Mouse (Mus musculus): ENCODE data around the gene Pygl. TPM values are rescaled to one million over a fixed set of nuclear protein-coding genes. Genes with fewer than 3 reads are reported as not detected.

Gene Pygl
- polyA plus RNA-seq, 1 experiment from 2014 or later: 6.0 TPM

- peaks cover 27% of the 10 kb centered on the region for H3K4me1 ChIP-seq
- H3K27ac ChIP-seq (replicated peaks): peak overlapping the region; percentile 78
- no peaks in the 10 kb centered on the region for H3K27me3 ChIP-seq
- 43% methylated on average over 15 of the region's 15 CpGs for WGBS
- H3K36me3 ChIP-seq: no peaks in the 10 kb centered on the region
- no peak overlapping the region for H3K4me3 ChIP-seq
- H3K4me2 ChIP-seq (replicated peaks): no peak overlapping the region
- no peaks in the 10 kb centered on the region for H3K9me3 ChIP-seq
- peak; percentile 78 for ATAC-seq (ENCODE audit: low FRiP score, low read depth)
- no peak overlapping the region for H3K9ac ChIP-seq (replicated peaks)
These were observed 16.6 kb upstream of the Pygl start for GRCm38 (mm10) chr12:70247683-70248474.

- H3K9me3 ChIP-seq: no peaks in the 10 kb centered on the region
- ATAC-seq (ENCODE audit: low FRiP score, low read depth): no peak
- 84% methylated on average over 7 of the region's 7 CpGs for WGBS
- no peak overlapping the region for H3K27ac ChIP-seq (replicated peaks)
- H3K36me3 ChIP-seq: no peaks in the 10 kb centered on the region
- H3K4me1 ChIP-seq: peaks cover 12% of the 10 kb centered on the region
- H3K4me3 ChIP-seq: no peak overlapping the region
- no peaks in the 10 kb centered on the region for H3K27me3 ChIP-seq
- no peak overlapping the region for H3K9ac ChIP-seq (replicated peaks)
- H3K4me2 ChIP-seq (replicated peaks): no peak overlapping the region
These were observed 11.3 kb upstream of the Pygl start for GRCm38 (mm10) chr12:70242550-70242949.

- 80% methylated on average over 5 of the region's 5 CpGs for WGBS
- no peaks in the 10 kb centered on the region for H3K27me3 ChIP-seq
These were observed 8.5 kb upstream of the Pygl start for GRCm38 (mm10) chr12:70239741-70240140.

GRCm38 (mm10) chr12:70238604-70239003 lies 7.3 kb upstream of the Pygl start:
- no peak overlapping the region for H3K4me3 ChIP-seq
- no peaks in the 10 kb centered on the region for H3K36me3 ChIP-seq
- no peak overlapping the region for H3K4me2 ChIP-seq (replicated peaks)
- H3K4me1 ChIP-seq: peaks cover 11% of the 10 kb centered on the region
- 76% methylated on average over 8 of the region's 8 CpGs for WGBS
- no peak overlapping the region for H3K27ac ChIP-seq (replicated peaks)
- no peaks in the 10 kb centered on the region for H3K9me3 ChIP-seq
- no peak for ATAC-seq (ENCODE audit: low FRiP score, low read depth)
- H3K27me3 ChIP-seq: no peaks in the 10 kb centered on the region
- H3K9ac ChIP-seq (replicated peaks): no peak overlapping the region

More at GRCm38 (mm10) chr12:70239741-70240140, 8.5 kb upstream of the Pygl start:
- H3K4me2 ChIP-seq (replicated peaks): no peak overlapping the region
- H3K36me3 ChIP-seq: no peaks in the 10 kb centered on the region
- peaks cover 10% of the 10 kb centered on the region for H3K4me1 ChIP-seq
- no peak overlapping the region for H3K4me3 ChIP-seq
- ATAC-seq (ENCODE audit: low FRiP score, low read depth): no peak
- H3K9ac ChIP-seq (replicated peaks): no peak overlapping the region
- H3K9me3 ChIP-seq: no peaks in the 10 kb centered on the region
- H3K27ac ChIP-seq (replicated peaks): no peak overlapping the region

GRCm38 (mm10) chr12:70234938-70235484 lies 3.7 kb upstream of the Pygl start:
- no peaks in the 10 kb centered on the region for H3K9me3 ChIP-seq
- peak; percentile 82 for ATAC-seq (ENCODE audit: low FRiP score, low read depth)
- 0 out of 2 replicates have a peak, but pooled peaks cover 1% of the 10 kb centered on the region for H3K27me3 ChIP-seq
- peak overlapping the region; percentile 55 for H3K4me2 ChIP-seq (replicated peaks)
- peak overlapping the region; percentile 53 for H3K9ac ChIP-seq (replicated peaks)
- peak overlapping the region; percentile 30 for H3K4me3 ChIP-seq
- peak overlapping the region; percentile 39; the same call in 1 of the 2 replicates for H3K27ac ChIP-seq (replicated peaks)
- WGBS: 15% methylated on average over 13 of the region's 13 CpGs
- H3K4me1 ChIP-seq: peaks cover 17% of the 10 kb centered on the region
- H3K36me3 ChIP-seq: no peaks in the 10 kb centered on the region

- Histone ChIP-seq H3K4me3 (no peak overlapping the region), H3K4me2 (replicated peaks) (no peak overlapping the region), H3K9ac (replicated peaks) (no peak overlapping the region), H3K9me3 (no peaks in the 10 kb centered on the region), H3K36me3 (no peaks in the 10 kb centered on the region), H3K27ac (replicated peaks) (no peak overlapping the region), H3K27me3 (0 out of 2 replicates have a peak, but pooled peaks cover 7% of the 10 kb centered on the region), H3K4me1 (peaks cover 17% of the 10 kb centered on the region)
- ATAC-seq (ENCODE audit: low FRiP score, low read depth): peak; percentile 75; the same call in 1 of the 2 replicates
- 22% methylated on average over 6 of the region's 6 CpGs for WGBS
These were observed 3.1 kb upstream of the Pygl start for GRCm38 (mm10) chr12:70234411-70234810.

- H3K27ac ChIP-seq (replicated peaks): no peak overlapping the region
- H3K27me3 ChIP-seq: 0 out of 2 replicates have a peak, but pooled peaks cover 7% of the 10 kb centered on the region
- no peak for ATAC-seq (ENCODE audit: low FRiP score, low read depth)
- peaks cover 17% of the 10 kb centered on the region for H3K4me1 ChIP-seq
- H3K36me3 ChIP-seq: no peaks in the 10 kb centered on the region
- H3K4me3 ChIP-seq: no peak overlapping the region
- no peaks in the 10 kb centered on the region for H3K9me3 ChIP-seq
- H3K4me2 ChIP-seq (replicated peaks): no peak overlapping the region
- H3K9ac ChIP-seq (replicated peaks): no peak overlapping the region
- WGBS: 84% methylated on average over 6 of the region's 6 CpGs
These were observed 2.5 kb upstream of the Pygl start for GRCm38 (mm10) chr12:70233637-70234315.

- no peaks in the 10 kb centered on the region for H3K36me3 ChIP-seq
- H3K4me2 ChIP-seq (replicated peaks): no peak overlapping the region
- 34% methylated on average over 5 of the region's 5 CpGs for WGBS
- no peak overlapping the region for H3K4me3 ChIP-seq
- no peak for ATAC-seq (ENCODE audit: low FRiP score, low read depth)
- H3K27me3 ChIP-seq: peaks cover 24% of the 10 kb centered on the region
- no peak overlapping the region for H3K9ac ChIP-seq (replicated peaks)
- H3K27ac ChIP-seq (replicated peaks): 0 out of 2 replicates have a peak overlapping the region, but pooled peaks have one; percentile 10
- peaks cover 17% of the 10 kb centered on the region for H3K4me1 ChIP-seq
- H3K9me3 ChIP-seq: no peaks in the 10 kb centered on the region
These were observed 794 bp upstream of the Pygl start for GRCm38 (mm10) chr12:70232020-70232544.

- ATAC-seq (ENCODE audit: low FRiP score, low read depth): no peak
- 65% methylated on average over 11 of the region's 11 CpGs for WGBS
These were observed 3.1 kb downstream of the Pygl start for GRCm38 (mm10) chr12:70228155-70228554.

GRCm38 (mm10) chr12:70227121-70227932 lies 4.0 kb downstream of the Pygl start:
- peaks cover 23% of the 10 kb centered on the region for H3K4me1 ChIP-seq
- peaks cover 43% of the 10 kb centered on the region for H3K27me3 ChIP-seq
- 1% methylated on average over 45 of the region's 52 CpGs for WGBS
- peak overlapping the region; percentile 86 for H3K4me2 ChIP-seq (replicated peaks)
- no peaks in the 10 kb centered on the region for H3K36me3 ChIP-seq
- H3K4me3 ChIP-seq: peak overlapping the region; percentile 48
- peak; percentile 79 for ATAC-seq (ENCODE audit: low FRiP score, low read depth)
- no peak overlapping the region for H3K27ac ChIP-seq (replicated peaks)
- no peaks in the 10 kb centered on the region for H3K9me3 ChIP-seq
- H3K9ac ChIP-seq (replicated peaks): peak overlapping the region; percentile 60

More at GRCm38 (mm10) chr12:70228155-70228554, 3.1 kb downstream of the Pygl start:
- Histone ChIP-seq H3K4me2 (replicated peaks) (no peak overlapping the region), H3K4me1 (peaks cover 20% of the 10 kb centered on the region), H3K9me3 (no peaks in the 10 kb centered on the region), H3K4me3 (no peak overlapping the region), H3K9ac (replicated peaks) (no peak overlapping the region), H3K27ac (replicated peaks) (no peak overlapping the region), H3K27me3 (peaks cover 43% of the 10 kb centered on the region), H3K36me3 (no peaks in the 10 kb centered on the region)

- no peak overlapping the region for H3K27ac ChIP-seq (replicated peaks)
- peak overlapping the region; percentile 86 for H3K4me2 ChIP-seq (replicated peaks)
- H3K4me1 ChIP-seq: peaks cover 18% of the 10 kb centered on the region
- H3K36me3 ChIP-seq: no peaks in the 10 kb centered on the region
- H3K4me3 ChIP-seq: peak overlapping the region; percentile 48
- ATAC-seq (ENCODE audit: low FRiP score, low read depth): no peak
- peaks cover 43% of the 10 kb centered on the region for H3K27me3 ChIP-seq
- H3K9me3 ChIP-seq: no peaks in the 10 kb centered on the region
- WGBS: 29% methylated on average over 5 of the region's 5 CpGs
- H3K9ac ChIP-seq (replicated peaks): peak overlapping the region; percentile 60; the same call in 1 of the 2 replicates
These were observed 4.6 kb downstream of the Pygl start for GRCm38 (mm10) chr12:70226655-70227054.
